Mouse (Mus musculus): ENCODE results near the gene Rufy4.
"Not testable (repeated sequence)": the region's sequence is repeated elsewhere in the genome, so short reads cannot be mapped to it uniquely, and the experiment has no call there.

Gene Rufy4

DNA sequence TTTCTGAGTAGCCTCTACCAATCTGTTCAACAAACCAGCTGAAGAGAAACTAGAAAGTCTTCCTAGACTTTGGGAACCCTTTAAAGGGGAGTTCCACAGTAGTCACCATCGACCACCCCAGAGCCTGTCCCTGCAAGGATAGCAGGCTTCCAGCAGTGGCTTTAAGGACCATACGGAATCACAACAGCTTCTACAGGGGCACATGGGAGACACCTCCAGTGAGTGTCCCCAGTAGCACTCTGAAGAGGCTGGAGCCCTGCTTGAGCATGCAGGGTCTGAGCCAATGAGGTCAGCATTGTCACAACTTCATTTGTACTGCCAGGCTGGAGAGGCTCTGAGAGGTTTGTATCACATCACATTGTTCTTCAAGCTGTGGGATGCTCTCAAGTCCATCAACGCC lies 24.8 kb downstream of the Rufy4 start:
- DNase-seq (ENCODE audit: low spot score in 2 of 2), result no peak

DNA sequence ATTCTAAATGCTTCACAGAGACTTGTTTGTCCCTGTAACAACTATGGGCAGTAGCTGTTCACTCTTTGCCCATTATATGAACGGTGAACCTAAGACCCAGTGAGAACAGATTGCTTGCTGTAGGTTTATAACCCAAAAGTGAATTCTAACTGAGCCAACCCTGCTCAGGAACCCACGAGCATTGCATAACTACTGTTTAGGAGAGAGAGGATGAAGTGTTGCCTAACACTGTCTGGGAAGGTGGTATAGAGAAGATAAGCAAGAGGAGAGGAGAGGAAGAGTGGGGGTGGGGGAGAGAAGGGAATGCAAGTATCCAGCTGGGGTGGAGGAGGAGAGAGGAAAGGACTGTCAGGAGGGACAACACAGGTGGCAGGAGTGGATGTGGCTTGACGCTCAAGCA lies 25.8 kb downstream of the Rufy4 start:
- DNase-seq (ENCODE audit: low spot score in 2 of 2), result no peak

- DNase-seq (ENCODE audit: low spot score in 2 of 2), result no peak
Observed at GRCm38 (mm10) chr1:74153461-74154184, 28.3 kb downstream of the Rufy4 start, which contains the start of gene Cxcr2. Cxcr2 (plus strand) TSS chr1:74153989.

DNA sequence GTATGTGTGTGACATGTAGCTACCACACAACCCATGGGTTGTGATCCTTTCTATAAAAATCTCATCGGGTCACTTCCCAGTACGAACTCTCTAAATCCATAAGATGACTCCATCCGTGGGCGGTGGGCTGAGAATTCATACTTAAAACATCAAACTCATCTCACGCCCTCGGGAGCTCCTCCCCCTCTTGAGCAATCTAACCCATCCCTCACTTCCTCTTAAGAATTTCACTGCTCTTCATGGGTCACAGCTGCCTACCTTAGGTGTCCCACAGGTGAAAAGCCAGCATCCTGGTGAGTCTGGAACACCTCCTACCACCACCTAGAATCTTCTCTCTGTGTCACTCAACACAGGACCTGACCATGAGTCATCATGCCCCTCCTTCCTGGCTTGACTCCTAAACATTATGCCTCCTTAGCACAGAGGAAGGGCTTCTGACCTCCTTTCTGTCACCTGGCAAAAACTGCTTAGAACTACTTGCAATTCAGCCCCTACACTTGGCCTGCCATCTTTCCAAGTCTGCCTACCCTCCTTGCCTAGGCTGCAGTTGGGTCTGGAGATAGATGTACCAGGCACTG lies 30.2 kb downstream of the Rufy4 start:
- no peak for DNase-seq (ENCODE audit: low spot score in 2 of 2)

- DNase-seq (ENCODE audit: low spot score in 2 of 2), result no peak
Observed at GRCm38 (mm10) chr1:74156381-74156910, 31.1 kb downstream of the Rufy4 start.

GRCm38 (mm10) chr1:74159613-74160012 lies 34.3 kb downstream of the Rufy4 start:
- DNase-seq (ENCODE audit: low spot score in 2 of 2), result not testable (repeated sequence)

GRCm38 (mm10) chr1:74160036-74160435 lies 34.7 kb downstream of the Rufy4 start:
- DNase-seq (ENCODE audit: low spot score in 2 of 2), result no peak

DNA sequence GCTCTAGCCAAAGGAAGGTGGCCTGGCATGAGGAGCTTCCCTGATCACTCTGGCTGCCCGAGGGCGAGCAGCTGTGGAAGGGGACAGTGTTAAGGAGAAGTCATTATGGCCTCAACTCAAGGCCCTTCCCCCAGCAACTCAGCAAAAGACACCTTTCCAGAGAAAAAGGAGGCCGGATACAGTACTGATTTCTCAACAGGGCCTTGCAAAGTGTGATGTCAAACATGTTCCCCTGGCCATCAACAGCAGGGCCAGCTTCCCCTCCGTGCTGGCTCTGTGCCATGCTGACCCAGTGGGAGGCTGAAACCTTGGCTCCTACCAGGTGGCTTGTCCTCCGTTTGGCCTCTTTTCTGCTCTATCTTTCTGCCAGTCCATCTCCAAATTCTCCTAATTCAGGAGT lies 41.8 kb downstream of the Rufy4 start:
- DNase-seq (ENCODE audit: low spot score in 2 of 2), result no peak

DNA sequence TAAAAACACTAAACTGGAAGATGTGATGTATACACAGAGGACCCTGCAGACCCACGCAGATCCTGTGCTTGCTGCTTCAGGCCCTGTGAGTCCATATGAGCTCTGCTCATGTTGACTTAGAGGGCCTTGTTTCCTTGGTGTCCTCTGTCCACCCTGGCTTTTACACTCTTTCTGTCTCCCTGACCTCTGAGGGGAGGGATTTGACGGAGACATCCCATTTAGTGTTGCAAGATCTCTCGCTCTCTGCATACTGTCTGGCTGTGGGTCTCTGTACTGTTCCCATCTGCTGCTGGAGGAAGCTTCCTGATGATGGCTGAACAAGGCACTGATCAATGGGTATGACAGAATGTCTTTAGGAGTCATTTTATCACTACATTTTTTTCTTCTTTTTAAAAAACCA lies 44.4 kb downstream of the Rufy4 start:
- no peak for DNase-seq (ENCODE audit: low spot score in 2 of 2)

- DNase-seq (ENCODE audit: low spot score in 2 of 2), result no peak
Observed at GRCm38 (mm10) chr1:74172722-74173121, 47.4 kb downstream of the Rufy4 start.

DNA sequence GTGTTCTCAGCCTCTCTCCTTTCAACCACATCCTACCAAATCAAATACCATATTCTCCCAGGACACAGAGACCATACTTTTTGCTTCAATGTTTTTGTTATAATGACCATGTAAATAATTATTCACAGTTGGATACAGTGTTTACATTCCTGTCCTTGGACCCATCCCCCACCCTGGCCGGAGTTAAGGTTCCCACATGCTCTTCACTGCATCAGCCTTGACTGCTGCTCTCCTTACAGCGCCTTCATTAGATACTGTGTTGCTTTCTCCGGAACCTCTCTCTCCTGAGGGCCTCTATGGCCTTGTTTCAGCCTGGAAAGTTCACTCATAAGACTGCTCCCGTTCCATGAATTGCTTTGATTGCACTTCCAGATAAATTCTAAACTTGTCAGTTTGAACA lies 50.4 kb downstream of the Rufy4 start:
- no peak for DNase-seq (ENCODE audit: low spot score in 2 of 2)

DNA sequence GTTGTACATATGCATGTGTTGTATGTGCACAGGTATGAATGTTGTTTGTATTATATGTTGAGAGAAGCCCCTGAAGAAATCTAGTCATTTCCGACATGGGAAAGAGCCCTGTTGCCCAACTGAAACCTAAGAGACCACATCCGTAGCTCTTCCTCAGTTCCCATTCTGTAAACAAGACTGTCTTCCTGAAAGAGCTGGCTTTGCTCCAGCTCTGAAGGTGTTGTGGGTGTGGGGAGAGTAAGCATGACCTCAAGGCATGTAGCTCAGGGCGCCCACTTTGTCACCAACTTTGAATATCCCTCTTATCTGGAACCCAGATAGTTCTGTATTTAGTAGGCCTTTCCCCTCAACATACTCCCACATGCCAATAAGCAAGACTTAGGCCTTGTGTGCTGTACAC lies 53.3 kb downstream of the Rufy4 start:
- DNase-seq (ENCODE audit: low spot score in 2 of 2), result peak in 1 of 2 experiments; percentile 26

GRCm38 (mm10) chr1:74179624-74180408 lies 54.5 kb downstream of the Rufy4 start:
- no peak for DNase-seq (ENCODE audit: low spot score in 2 of 2)

DNA sequence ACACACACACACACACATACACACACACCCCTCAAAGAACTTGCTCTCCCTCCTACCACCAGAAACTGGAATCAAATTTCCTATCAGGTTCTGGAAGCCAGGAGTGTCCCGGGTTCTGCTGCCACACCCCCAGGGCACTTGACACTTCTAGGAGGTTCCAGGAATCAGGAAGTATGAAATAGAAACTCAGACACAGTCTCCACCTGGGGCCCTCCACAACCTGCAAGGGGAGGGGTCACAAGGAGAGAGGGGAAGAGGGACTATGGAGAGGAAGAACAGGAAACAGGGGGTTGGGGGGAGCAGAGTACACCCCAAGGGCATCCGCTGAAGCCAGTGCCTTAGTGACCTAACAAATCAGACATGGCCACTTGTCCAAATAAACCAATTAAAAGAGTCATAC lies 56.1 kb downstream of the Rufy4 start:
- DNase-seq (ENCODE audit: low spot score in 2 of 2), result no peak

DNA sequence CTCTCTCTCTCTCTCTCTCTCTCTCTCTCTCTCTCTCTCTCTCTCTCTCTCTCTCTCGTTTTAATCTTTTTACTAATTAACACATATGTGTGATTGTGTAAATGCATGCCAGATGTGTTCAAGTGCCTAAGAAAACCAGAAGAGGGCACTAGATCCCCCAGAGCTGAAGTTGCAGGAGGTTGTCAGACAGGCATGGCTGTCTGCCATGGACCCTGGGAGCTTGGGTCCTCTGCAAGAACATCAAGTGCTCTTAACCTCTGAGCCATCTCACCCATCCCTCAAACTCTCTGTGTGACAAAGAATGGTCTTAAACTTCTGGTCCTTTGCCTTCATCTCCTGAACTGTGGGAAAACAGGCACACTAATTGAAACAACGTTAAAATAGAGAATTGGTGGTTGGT lies 57.7 kb downstream of the Rufy4 start:
- no peak for DNase-seq (ENCODE audit: low spot score in 2 of 2)

GRCm38 (mm10) chr1:74190471-74190870 lies 65.1 kb downstream of the Rufy4 start:
- DNase-seq (ENCODE audit: low spot score in 2 of 2), result no peak

DNA sequence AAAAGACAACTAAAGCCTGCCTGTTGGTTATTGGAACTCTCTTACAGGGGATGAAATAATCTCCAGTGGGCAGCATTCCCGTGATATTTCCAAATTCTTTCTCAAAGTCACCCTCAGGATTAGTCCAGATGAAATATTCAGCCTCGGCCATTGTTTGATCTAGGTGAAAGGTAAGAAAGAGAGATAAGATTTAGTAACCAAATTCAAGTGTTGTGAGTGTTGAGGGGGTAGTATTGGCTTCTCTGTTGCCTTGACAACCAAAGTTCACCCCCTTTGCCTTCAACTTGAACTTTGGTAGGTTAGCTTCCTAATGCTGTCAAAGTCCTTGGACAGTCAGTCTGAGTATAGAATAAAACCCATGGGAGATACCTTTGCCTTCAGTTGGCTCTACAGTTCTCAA lies 67.4 kb downstream of the Rufy4 start:
- DNase-seq (ENCODE audit: low spot score in 2 of 2), result no peak

GRCm38 (mm10) chr1:74194445-74194844 lies 69.1 kb downstream of the Rufy4 start, which contains the start of gene Cxcr1:
Cxcr1 (minus strand) TSS chr1:74194631.
- no peak for DNase-seq (ENCODE audit: low spot score in 2 of 2)

DNA sequence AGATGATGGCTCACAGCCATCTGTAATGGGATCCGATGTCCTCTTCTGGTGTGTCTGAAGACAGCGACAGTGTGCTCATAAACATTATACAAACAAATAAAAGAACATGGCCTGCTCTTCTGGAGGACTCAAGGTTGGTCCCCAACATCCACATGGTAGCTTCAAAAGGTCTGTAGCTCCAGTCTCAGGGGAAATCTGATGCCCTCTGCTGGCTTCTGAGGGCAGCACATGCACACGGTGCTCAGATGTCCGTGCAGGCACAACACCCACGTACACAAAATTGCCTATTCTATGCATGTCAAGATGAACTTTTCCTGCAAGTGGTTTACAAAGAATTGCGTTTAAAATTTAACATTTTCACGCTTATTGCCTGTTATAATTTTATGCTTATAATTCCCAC lies 70.6 kb downstream of the Rufy4 start:
- DNase-seq (ENCODE audit: low spot score in 2 of 2), result no peak

DNA sequence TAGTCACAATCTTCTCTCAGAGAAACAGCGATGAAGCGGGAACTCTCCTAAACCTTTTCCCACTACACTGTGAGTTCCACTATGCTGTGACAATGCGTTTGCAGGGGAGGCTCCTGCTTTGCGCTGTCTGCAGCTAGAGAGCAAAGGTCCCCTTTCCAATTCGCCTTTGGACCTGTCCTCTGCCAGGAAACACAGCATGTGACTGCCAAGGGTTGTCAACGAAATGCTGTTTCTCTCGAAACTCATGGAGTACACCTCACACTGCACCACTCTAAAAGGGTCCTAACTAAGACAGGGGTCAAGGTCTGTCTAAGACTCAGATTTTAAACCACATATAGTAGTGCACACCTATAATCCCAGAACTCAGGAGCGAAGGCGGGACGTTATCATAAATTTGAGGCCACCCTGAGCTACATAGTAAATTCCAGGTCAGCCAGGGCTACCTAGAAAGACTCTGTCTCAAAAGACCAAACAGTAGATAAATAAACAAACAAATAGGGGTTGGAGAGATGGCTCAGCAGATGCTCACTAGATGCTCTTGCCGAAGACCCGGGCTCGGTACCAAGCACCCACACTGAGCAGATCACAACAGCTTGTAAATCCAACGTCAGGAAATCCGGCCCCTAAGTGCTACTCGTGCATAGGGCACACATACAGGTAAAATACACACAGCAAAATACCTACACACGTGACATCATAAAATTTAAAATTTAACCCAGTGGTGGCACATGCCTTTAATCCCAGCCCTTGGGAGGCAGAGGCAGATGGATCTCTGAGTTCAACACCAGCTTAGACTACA lies 71.5 kb downstream of the Rufy4 start:
- no peak for DNase-seq (ENCODE audit: low spot score in 2 of 2)

Data from spleen, postnatal 36 days (tissue).